Mouse (Mus musculus) heart, postnatal 0 days (tissue): ENCODE data around the gene Trub2.

Source experiments
- CTCF ChIP-seq: IDR thresholded peaks from 2 replicates; pipeline ENCODE4 v1.5.1; 2016; ENCODE audit warnings: antibody characterized with exemption, control low read depth, low read depth
- EP300 ChIP-seq: IDR thresholded peaks from 2 replicates; pipeline ENCODE4 v1.6.1; 2016; ENCODE audit warnings: antibody characterized with exemption, low read depth

GRCm38 (mm10) chr2:29768901-29769300 is 19.4 kb downstream of the Trub2 start:
- no peak for TF ChIP-seq CTCF
- no peak for TF ChIP-seq EP300
